Mouse (Mus musculus): ENCODE measurements around the gene Rnf32. TPM values are rescaled to one million over a fixed set of nuclear protein-coding genes. Genes with fewer than 3 reads are reported as not detected.
A peak's percentile ranks its signal among the peaks of the same experiment; 100 is the strongest.

Rnf32 gene
- polyA plus RNA-seq, 1 experiment from 2014 or later = 18.7 TPM

GRCm38 (mm10) chr5:29250795-29251495, 55.2 kb downstream of the Rnf32 start:
- H3K9me3 ChIP-seq (ENCODE audit: control insufficient read depth, low read length) = no peaks in the 10 kb centered on the region
- no peak overlapping the region for H3K4me3 ChIP-seq (replicated peaks; ENCODE audit: low read length)
- H3K27me3 ChIP-seq (ENCODE audit: control insufficient read depth, insufficient read depth, low read length) = no peaks in the 10 kb centered on the region
- no peak overlapping the region for H3K4me2 ChIP-seq (replicated peaks)
- no peak overlapping the region for H3K9ac ChIP-seq
- 0 out of 2 replicates have a peak, but pooled peaks cover 4% of the 10 kb centered on the region for H3K4me1 ChIP-seq (replicated peaks; ENCODE audit: control insufficient read depth, insufficient read depth, low read length)
- ATAC-seq (ENCODE audit: low FRiP score) = peak; percentile 80; the same call in 1 of the 2 replicates
- no peak overlapping the region for H3K27ac ChIP-seq
- whole genome bisulfite sequencing = 14% methylated on average over 8 of the region's 8 CpGs
- no peaks in the 10 kb centered on the region for H3K36me3 ChIP-seq (replicated peaks; ENCODE audit: control insufficient read depth, insufficient read depth)
- DNase-seq (ENCODE audit: low spot score) = peak; percentile 27

GRCm38 (mm10) chr5:29251496-29251873, 55.7 kb downstream of the Rnf32 start:
- Histone ChIP-seq H3K9ac (no peak overlapping the region), H3K9me3 (ENCODE audit: control insufficient read depth, low read length) (no peaks in the 10 kb centered on the region), H3K27me3 (ENCODE audit: control insufficient read depth, insufficient read depth, low read length) (no peaks in the 10 kb centered on the region), H3K4me1 (replicated peaks; ENCODE audit: control insufficient read depth, insufficient read depth, low read length) (0 out of 2 replicates have a peak, but pooled peaks cover 4% of the 10 kb centered on the region), H3K36me3 (replicated peaks; ENCODE audit: control insufficient read depth, insufficient read depth) (no peaks in the 10 kb centered on the region), H3K4me2 (replicated peaks) (no peak overlapping the region), H3K27ac (no peak overlapping the region), H3K4me3 (replicated peaks; ENCODE audit: low read length) (no peak overlapping the region)
- DNase-seq (ENCODE audit: low spot score) (no peak), ATAC-seq (ENCODE audit: low FRiP score) (no peak)
- WGBS = 74% methylated on average over 1 of the region's 1 CpGs

- H3K36me3 ChIP-seq (replicated peaks; ENCODE audit: control insufficient read depth, insufficient read depth) = no peaks in the 10 kb centered on the region
- no peak for ATAC-seq (ENCODE audit: low FRiP score)
- no peak overlapping the region for H3K4me2 ChIP-seq (replicated peaks)
- no peak overlapping the region for H3K27ac ChIP-seq
- H3K27me3 ChIP-seq (ENCODE audit: control insufficient read depth, insufficient read depth, low read length) = no peaks in the 10 kb centered on the region
- 23% methylated on average over 2 of the region's 2 CpGs for WGBS
- 0 out of 2 replicates have a peak, but pooled peaks cover 4% of the 10 kb centered on the region for H3K4me1 ChIP-seq (replicated peaks; ENCODE audit: control insufficient read depth, insufficient read depth, low read length)
- H3K9ac ChIP-seq = no peak overlapping the region
- no peaks in the 10 kb centered on the region for H3K9me3 ChIP-seq (ENCODE audit: control insufficient read depth, low read length)
- no peak for DNase-seq (ENCODE audit: low spot score)
- no peak overlapping the region for H3K4me3 ChIP-seq (replicated peaks; ENCODE audit: low read length)
Observed at GRCm38 (mm10) chr5:29253876-29254275, 58.1 kb downstream of the Rnf32 start.

- WGBS = 65% methylated on average over 4 of the region's 4 CpGs
- DNase-seq (ENCODE audit: low spot score) = no peak
- no peaks in the 10 kb centered on the region for H3K9me3 ChIP-seq (ENCODE audit: control insufficient read depth, low read length)
- H3K4me3 ChIP-seq (replicated peaks; ENCODE audit: low read length) = no peak overlapping the region
- no peak overlapping the region for H3K4me2 ChIP-seq (replicated peaks)
- no peak for ATAC-seq (ENCODE audit: low FRiP score)
- no peak overlapping the region for H3K9ac ChIP-seq
- no peaks in the 10 kb centered on the region for H3K4me1 ChIP-seq (replicated peaks; ENCODE audit: control insufficient read depth, insufficient read depth, low read length)
- H3K27me3 ChIP-seq (ENCODE audit: control insufficient read depth, insufficient read depth, low read length) = no peaks in the 10 kb centered on the region
- no peak overlapping the region for H3K27ac ChIP-seq
- no peaks in the 10 kb centered on the region for H3K36me3 ChIP-seq (replicated peaks; ENCODE audit: control insufficient read depth, insufficient read depth)
Observed at GRCm38 (mm10) chr5:29270879-29271278, 75.1 kb downstream of the Rnf32 start.

DNA sequence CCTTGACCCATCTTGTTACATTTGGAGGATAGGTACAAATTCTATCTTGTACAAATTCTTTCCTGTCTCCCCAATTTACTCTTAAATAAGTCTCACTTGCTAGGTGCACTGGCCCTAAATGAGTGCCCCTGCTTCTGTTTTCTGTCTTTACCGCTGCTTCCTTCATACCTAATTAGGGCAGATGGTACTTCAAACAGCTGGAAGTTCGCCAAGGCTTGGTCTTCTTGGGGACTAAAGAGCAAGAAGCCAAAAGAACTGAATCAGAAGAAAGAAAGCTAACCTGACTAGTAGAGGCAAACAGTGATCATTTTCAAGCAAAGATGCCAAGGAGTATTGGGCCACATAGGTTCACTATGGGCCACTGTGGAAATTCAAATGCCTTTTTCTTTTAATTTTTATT, 77.6 kb downstream of the Rnf32 start:
- Histone ChIP-seq H3K9me3 (ENCODE audit: control insufficient read depth, low read length) (no peaks in the 10 kb centered on the region), H3K4me3 (replicated peaks; ENCODE audit: low read length) (no peak overlapping the region), H3K9ac (no peak overlapping the region), H3K36me3 (replicated peaks; ENCODE audit: control insufficient read depth, insufficient read depth) (no peaks in the 10 kb centered on the region), H3K27me3 (ENCODE audit: control insufficient read depth, insufficient read depth, low read length) (no peaks in the 10 kb centered on the region), H3K4me2 (replicated peaks) (no peak overlapping the region), H3K4me1 (replicated peaks; ENCODE audit: control insufficient read depth, insufficient read depth, low read length) (no peaks in the 10 kb centered on the region), H3K27ac (no peak overlapping the region)
- WGBS = 76% methylated on average over 2 of the region's 2 CpGs
- ATAC-seq (ENCODE audit: low FRiP score) (no peak), DNase-seq (ENCODE audit: low spot score) (no peak)

GRCm38 (mm10) chr5:29274746-29275145, 79.0 kb downstream of the Rnf32 start:
- DNase-seq (ENCODE audit: low spot score) = no peak
- H3K9ac ChIP-seq = no peak overlapping the region
- H3K27me3 ChIP-seq (ENCODE audit: control insufficient read depth, insufficient read depth, low read length) = no peaks in the 10 kb centered on the region
- ATAC-seq (ENCODE audit: low FRiP score) = no peak
- H3K4me1 ChIP-seq (replicated peaks; ENCODE audit: control insufficient read depth, insufficient read depth, low read length) = no peaks in the 10 kb centered on the region
- H3K36me3 ChIP-seq (replicated peaks; ENCODE audit: control insufficient read depth, insufficient read depth) = no peaks in the 10 kb centered on the region
- H3K27ac ChIP-seq = no peak overlapping the region
- no peak overlapping the region for H3K4me3 ChIP-seq (replicated peaks; ENCODE audit: low read length)
- no peaks in the 10 kb centered on the region for H3K9me3 ChIP-seq (ENCODE audit: control insufficient read depth, low read length)
- H3K4me2 ChIP-seq (replicated peaks) = no peak overlapping the region

Other genes starting within 250 kb of the Rnf32 start
- gene Lmbr1, start 182.4 kb downstream of the Rnf32 start, polyA plus RNA-seq (2014; fragmentation: Nextera tagmentation; extraction: Ambion mirVana) = 42.2 and 44.4 TPM in 2 replicates
- 14.1 and 15.2 TPM in 2 replicates for gene Nom1, start 238.7 kb downstream of the Rnf32 start, polyA plus RNA-seq (2014; fragmentation: Nextera tagmentation; extraction: Ambion mirVana)

Measured in hindbrain, embryonic 14.5 days (tissue).